Mouse (Mus musculus): ENCODE data around the gene 4930516K23Rik. TPM values are rescaled to one million over a fixed set of nuclear protein-coding genes. Genes with fewer than 3 reads are reported as not detected.

The 4930516K23Rik gene
- total and polyA plus RNA-seq, 3 experiments, result not detected

- intact Hi-C loops (cut with DNase I), result no loop called here
- Histone ChIP-seq H3K4me3 (no peak overlapping the region), H3K27ac (no peak overlapping the region), H3K4me1 (ENCODE audit: control insufficient read depth, insufficient read depth, low read length) (no peaks in the 10 kb centered on the region), H3K27me3 (ENCODE audit: control insufficient read depth, insufficient read depth, low read length) (no peaks in the 10 kb centered on the region), H3K36me3 (ENCODE audit: control insufficient read depth, insufficient read depth, low read length) (no peaks in the 10 kb centered on the region), H3K79me2 (replicated peaks; ENCODE audit: control insufficient read depth, insufficient read depth, low read length) (no peaks in the 10 kb centered on the region), H3K9ac (ENCODE audit: low read depth, low read length) (no peak overlapping the region)
- TF ChIP-seq CTCF (IDR thresholded peaks at IDR 0.05), result no peak
- TF ChIP-seq EP300 (IDR thresholded peaks at IDR 0.05; ENCODE audit: insufficient read depth, low read depth, low read length), result no peak
- no peak for TF ChIP-seq POLR2A (IDR thresholded peaks at IDR 0.05; ENCODE audit: insufficient read depth, low read depth, low read length)
- DNase-seq, result no peak
- 76% methylated on average over 1 of the region's 1 CpGs for WGBS
Observed at GRCm38 (mm10) chr7:104018953-104019352, 42.3 kb downstream of the 4930516K23Rik start.

DNA sequence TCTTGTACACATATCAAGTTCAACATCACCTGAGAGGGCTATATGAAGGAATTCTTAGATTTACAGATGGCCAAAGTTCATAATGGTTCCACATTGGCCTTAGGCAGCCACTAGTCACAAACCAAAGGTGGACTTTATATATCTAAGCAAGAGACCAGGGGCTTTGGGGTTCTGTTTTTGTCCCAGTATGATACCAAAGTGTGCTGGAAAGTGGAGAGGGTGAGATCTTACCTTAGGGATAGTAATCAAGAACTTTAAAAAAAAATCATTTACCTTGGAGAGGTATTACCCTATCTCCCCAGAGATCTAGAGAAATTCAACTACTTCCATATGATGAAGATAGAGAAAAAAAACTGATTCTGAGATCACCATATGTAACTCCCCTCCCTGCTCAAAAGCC is 44.0 kb downstream of the 4930516K23Rik start, which contains the start of gene Olfr639:
Olfr639 (minus strand) TSS at position 101 of the 400 bp plus-strand sequence.
- no peak within 1 kb of the TSS for H3K27ac ChIP-seq
- no peaks in the 10 kb centered on the region for H3K36me3 ChIP-seq (ENCODE audit: control insufficient read depth, insufficient read depth, low read length)
- H3K4me1 ChIP-seq (ENCODE audit: control insufficient read depth, insufficient read depth, low read length), result no peaks in the 10 kb centered on the region
- no peak within 1 kb of the TSS for H3K9ac ChIP-seq (ENCODE audit: low read depth, low read length)
- no peaks in the 10 kb centered on the region for H3K79me2 ChIP-seq (replicated peaks; ENCODE audit: control insufficient read depth, insufficient read depth, low read length)
- no peak for DNase-seq
- H3K4me3 ChIP-seq, result no peak within 1 kb of the TSS
- intact Hi-C loops (cut with DNase I), result no loop called here
- TF ChIP-seq CTCF (IDR thresholded peaks at IDR 0.05) (no peak), POLR2A (IDR thresholded peaks at IDR 0.05; ENCODE audit: insufficient read depth, low read depth, low read length) (no peak), EP300 (IDR thresholded peaks at IDR 0.05; ENCODE audit: insufficient read depth, low read depth, low read length) (no peak)
- no peaks in the 10 kb centered on the region for H3K27me3 ChIP-seq (ENCODE audit: control insufficient read depth, insufficient read depth, low read length)

Other genes with a start within 250 kb of the 4930516K23Rik start
- gene Hbb-bt, start 247.4 kb downstream of the 4930516K23Rik start, total RNA-seq (2021), result 1,000 to 10,000 TPM in 1 of 2 experiments, 100 to 1,000 TPM in 1; 558 to 4,688 TPM
- gene Hbb-bt, start 247.4 kb downstream of the 4930516K23Rik start, polyA plus RNA-seq (2012; rRNA removed), result 954 and 7,998 TPM in 2 replicates
- gene Hbb-bs, start 233.3 kb downstream of the 4930516K23Rik start, total RNA-seq (2021), result over 10,000 TPM in 1 of 2 experiments, 1,000 to 10,000 TPM in 1; 5,780 to 41,164 TPM
- 10,215 and 68,774 TPM in 2 replicates for gene Hbb-bs, start 233.3 kb downstream of the 4930516K23Rik start, polyA plus RNA-seq (2012; rRNA removed)
- gene Hbb-bh2, start 220.9 kb downstream of the 4930516K23Rik start, total RNA-seq (2021), result not detected
- not detected in 2 replicates for gene Hbb-bh2, start 220.9 kb downstream of the 4930516K23Rik start, polyA plus RNA-seq (2012; rRNA removed)
- gene Hbb-bh1, start 218.3 kb downstream of the 4930516K23Rik start, total RNA-seq (2021), result not detected
- not detected in 2 replicates for gene Hbb-bh1, start 218.3 kb downstream of the 4930516K23Rik start, polyA plus RNA-seq (2012; rRNA removed)
- not detected for gene Hbb-y, start 208.2 kb downstream of the 4930516K23Rik start, total RNA-seq (2021)
- not detected in 2 replicates for gene Hbb-y, start 208.2 kb downstream of the 4930516K23Rik start, polyA plus RNA-seq (2012; rRNA removed)
- not detected for gene Olfr66, start 175.2 kb downstream of the 4930516K23Rik start, total RNA-seq (2021)
- not detected in 2 replicates for gene Olfr66, start 175.2 kb downstream of the 4930516K23Rik start, polyA plus RNA-seq (2012; rRNA removed)
- not detected for gene Olfr64, start 167.0 kb downstream of the 4930516K23Rik start, total RNA-seq (2021)
- not detected in 2 replicates for gene Olfr64, start 167.0 kb downstream of the 4930516K23Rik start, polyA plus RNA-seq (2012; rRNA removed)
- gene Olfr65, start 158.0 kb downstream of the 4930516K23Rik start, total RNA-seq (2021), result not detected
- not detected in 2 replicates for gene Olfr65, start 158.0 kb downstream of the 4930516K23Rik start, polyA plus RNA-seq (2012; rRNA removed)
- not detected for gene Olfr631, start 132.6 kb downstream of the 4930516K23Rik start, total RNA-seq (2021)
- not detected in 2 replicates for gene Olfr631, start 132.6 kb downstream of the 4930516K23Rik start, polyA plus RNA-seq (2012; rRNA removed)
- gene Olfr632, start 127.1 kb downstream of the 4930516K23Rik start, total RNA-seq (2021), result not detected
- not detected in 2 replicates for gene Olfr632, start 127.1 kb downstream of the 4930516K23Rik start, polyA plus RNA-seq (2012; rRNA removed)
- not detected for gene Olfr633, start 117.0 kb downstream of the 4930516K23Rik start, total RNA-seq (2021)
- gene Olfr633, start 117.0 kb downstream of the 4930516K23Rik start, polyA plus RNA-seq (2012; rRNA removed), result not detected in 2 replicates
- not detected for gene Olfr635, start 90.3 kb downstream of the 4930516K23Rik start, total RNA-seq (2021)
- not detected in 2 replicates for gene Olfr635, start 90.3 kb downstream of the 4930516K23Rik start, polyA plus RNA-seq (2012; rRNA removed)
- gene Olfr638, start 62.7 kb downstream of the 4930516K23Rik start, total RNA-seq (2021), result not detected
- gene Olfr638, start 62.7 kb downstream of the 4930516K23Rik start, polyA plus RNA-seq (2012; rRNA removed), result not detected in 2 replicates
- gene Olfr639, start 44.1 kb downstream of the 4930516K23Rik start, total RNA-seq (2021), result under 1 TPM in 1 of 2 experiments, not detected in 1; 0.02 TPM
- not detected in 2 replicates for gene Olfr639, start 44.1 kb downstream of the 4930516K23Rik start, polyA plus RNA-seq (2012; rRNA removed)
- gene Olfr640, start 35.9 kb downstream of the 4930516K23Rik start, total RNA-seq (2021), result not detected
- not detected in 2 replicates for gene Olfr640, start 35.9 kb downstream of the 4930516K23Rik start, polyA plus RNA-seq (2012; rRNA removed)
- gene Olfr641, start 26.0 kb downstream of the 4930516K23Rik start, total RNA-seq (2021), result not detected
- not detected in 2 replicates for gene Olfr641, start 26.0 kb downstream of the 4930516K23Rik start, polyA plus RNA-seq (2012; rRNA removed)
- not detected for gene Olfr642, start 8.8 kb downstream of the 4930516K23Rik start, total RNA-seq (2021)
- gene Olfr642, start 8.8 kb downstream of the 4930516K23Rik start, polyA plus RNA-seq (2012; rRNA removed), result not detected in 2 replicates
- not detected for gene Olfr644, start 10.4 kb upstream of the 4930516K23Rik start, total RNA-seq (2021)
- not detected in 2 replicates for gene Olfr644, start 10.4 kb upstream of the 4930516K23Rik start, polyA plus RNA-seq (2012; rRNA removed)
- not detected for gene Olfr645, start 24.0 kb upstream of the 4930516K23Rik start, total RNA-seq (2021)
- not detected in 2 replicates for gene Olfr645, start 24.0 kb upstream of the 4930516K23Rik start, polyA plus RNA-seq (2012; rRNA removed)
- under 1 TPM in 1 of 2 experiments, not detected in 1; 0.08 TPM for gene Olfr646, start 43.4 kb upstream of the 4930516K23Rik start, total RNA-seq (2021)
- not detected in 2 replicates for gene Olfr646, start 43.4 kb upstream of the 4930516K23Rik start, polyA plus RNA-seq (2012; rRNA removed)
- not detected for gene Ubqln5, start 68.4 kb upstream of the 4930516K23Rik start, total RNA-seq (2021)
- 0.06 TPM in 1 of 2 replicates, not detected in the other for gene Ubqln5, start 68.4 kb upstream of the 4930516K23Rik start, polyA plus RNA-seq (2012; rRNA removed)
- not detected for gene Olfr643, start 76.0 kb upstream of the 4930516K23Rik start, total RNA-seq (2021)
- not detected in 2 replicates for gene Olfr643, start 76.0 kb upstream of the 4930516K23Rik start, polyA plus RNA-seq (2012; rRNA removed)
- gene Ubqln3, start 81.8 kb upstream of the 4930516K23Rik start, total RNA-seq (2021), result not detected
- gene Ubqln3, start 81.8 kb upstream of the 4930516K23Rik start, polyA plus RNA-seq (2012; rRNA removed), result 0.18 TPM in 2 replicates
- gene Ubqlnl, start 89.1 kb upstream of the 4930516K23Rik start, total RNA-seq (2021), result not detected
- 0.06 and 0.14 TPM in 2 replicates for gene Ubqlnl, start 89.1 kb upstream of the 4930516K23Rik start, polyA plus RNA-seq (2012; rRNA removed)
- gene Olfm5, start 103.4 kb upstream of the 4930516K23Rik start, total RNA-seq (2021), result not detected
- gene Olfm5, start 103.4 kb upstream of the 4930516K23Rik start, polyA plus RNA-seq (2012; rRNA removed), result not detected in 2 replicates
- gene Olfr648, start 121.9 kb upstream of the 4930516K23Rik start, total RNA-seq (2021), result not detected
- gene Olfr648, start 121.9 kb upstream of the 4930516K23Rik start, polyA plus RNA-seq (2012; rRNA removed), result not detected in 2 replicates
- not detected for gene Olfr649, start 134.5 kb upstream of the 4930516K23Rik start, total RNA-seq (2021)
- gene Olfr649, start 134.5 kb upstream of the 4930516K23Rik start, polyA plus RNA-seq (2012; rRNA removed), result not detected in 2 replicates
- gene Trim6, start 157.3 kb upstream of the 4930516K23Rik start, total RNA-seq (2021), result under 1 TPM; 0.10 to 0.34 TPM
- gene Trim6, start 157.3 kb upstream of the 4930516K23Rik start, polyA plus RNA-seq (2012; rRNA removed), result 0.33 and 1.3 TPM in 2 replicates
- gene Trim34a, start 183.0 kb upstream of the 4930516K23Rik start, total RNA-seq (2021), result 1 to 10 TPM; 3.9 to 4.0 TPM
- 2.9 and 5.4 TPM in 2 replicates for gene Trim34a, start 183.0 kb upstream of the 4930516K23Rik start, polyA plus RNA-seq (2012; rRNA removed)
- 1 to 10 TPM; 2.1 TPM for gene Trim5, start 226.6 kb upstream of the 4930516K23Rik start, total RNA-seq (2021)
- gene Trim5, start 226.6 kb upstream of the 4930516K23Rik start, polyA plus RNA-seq (2012; rRNA removed), result 0.41 and 0.50 TPM in 2 replicates

All from heart, adult 2 months (tissue).